Mouse (Mus musculus) telencephalon, adult 2 months (tissue): ENCODE measurements around the gene 2310034G01Rik.

ENCODE experiments used
- DNase-seq: peaks from one replicate; pipeline ENCODE4 v3.0.0-alpha.2; 2011; ENCODE audit warnings: low read depth, low spot score

Gene 2310034G01Rik

DNA sequence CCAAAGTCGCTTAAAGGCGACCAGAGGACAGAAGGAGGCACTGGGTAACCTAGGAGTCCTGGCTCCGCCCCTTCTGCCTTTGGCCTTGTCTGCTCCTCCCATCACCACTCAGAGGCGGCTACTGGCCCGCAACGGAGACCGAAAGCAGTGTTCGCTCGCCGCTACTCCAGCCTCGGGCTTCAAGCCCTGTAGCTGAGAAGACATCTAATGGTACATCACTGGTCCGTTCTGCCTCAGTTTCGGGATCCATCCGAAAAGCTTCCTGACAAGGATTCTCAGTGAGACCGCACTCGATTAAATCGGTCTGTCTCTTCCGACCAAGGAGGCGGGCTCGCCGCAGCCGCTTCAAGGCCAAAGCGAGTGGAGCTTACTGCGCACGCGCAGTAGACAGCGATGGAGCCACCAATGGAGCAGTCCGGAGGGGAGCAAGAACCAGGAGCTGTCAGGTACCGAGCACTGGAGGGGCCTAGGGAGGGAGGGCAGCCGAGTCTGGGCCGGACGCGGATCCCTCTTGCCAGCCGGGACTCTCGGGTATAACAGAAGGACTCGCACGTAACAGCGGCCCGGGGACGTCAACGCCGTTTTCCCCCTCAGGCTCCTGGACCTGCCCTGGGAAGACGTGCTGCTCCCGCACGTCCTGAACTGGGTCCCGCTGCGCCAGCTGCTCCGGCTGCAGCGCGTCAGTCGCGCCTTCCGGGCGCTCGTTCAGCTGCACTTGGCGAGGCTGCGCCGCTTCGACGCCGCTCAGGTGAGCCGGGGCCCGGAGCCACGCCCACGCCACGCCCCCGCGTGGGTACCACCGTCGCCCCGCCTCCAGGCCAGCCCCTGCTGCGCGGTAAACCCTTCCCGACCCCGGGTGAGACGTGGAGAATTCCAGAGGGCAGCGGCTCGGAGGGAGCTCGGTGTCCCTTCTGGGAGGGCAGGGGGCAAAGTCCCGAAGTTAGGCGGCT, 21.7 kb downstream of the 2310034G01Rik start, which contains the start of gene Fbxl15:
Gene Fbxl15 (plus strand): TSS at position 104 of the 950 bp plus-strand sequence.
- peak; percentile 95 for DNase-seq

DNA sequence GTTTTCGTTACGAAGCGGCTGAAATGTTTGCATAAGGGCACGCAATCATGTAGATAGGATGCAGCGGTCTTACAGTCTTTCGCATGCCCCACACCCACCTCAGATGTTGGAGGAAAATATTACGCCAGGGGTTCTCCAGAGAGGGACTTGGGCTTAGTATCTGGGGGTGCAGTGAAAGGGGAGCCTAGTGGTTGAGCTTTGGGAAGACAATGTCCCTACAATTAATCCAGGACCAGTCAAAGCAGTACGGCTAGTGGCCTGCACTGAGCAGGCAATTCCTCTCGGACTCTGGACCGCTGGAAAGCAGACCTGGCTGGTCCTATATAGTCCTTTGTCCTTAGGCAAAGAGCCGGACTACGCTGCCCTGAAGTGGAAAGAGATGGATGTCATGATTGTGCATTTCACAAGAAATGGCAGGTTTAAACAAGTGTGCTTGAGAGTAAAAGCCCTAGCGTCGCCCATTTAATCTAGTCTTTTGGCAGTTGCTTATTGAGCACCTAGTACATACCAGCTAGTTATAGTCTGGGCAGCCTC, 22.5 kb downstream of the 2310034G01Rik start:
- DNase-seq, result no peak

DNA sequence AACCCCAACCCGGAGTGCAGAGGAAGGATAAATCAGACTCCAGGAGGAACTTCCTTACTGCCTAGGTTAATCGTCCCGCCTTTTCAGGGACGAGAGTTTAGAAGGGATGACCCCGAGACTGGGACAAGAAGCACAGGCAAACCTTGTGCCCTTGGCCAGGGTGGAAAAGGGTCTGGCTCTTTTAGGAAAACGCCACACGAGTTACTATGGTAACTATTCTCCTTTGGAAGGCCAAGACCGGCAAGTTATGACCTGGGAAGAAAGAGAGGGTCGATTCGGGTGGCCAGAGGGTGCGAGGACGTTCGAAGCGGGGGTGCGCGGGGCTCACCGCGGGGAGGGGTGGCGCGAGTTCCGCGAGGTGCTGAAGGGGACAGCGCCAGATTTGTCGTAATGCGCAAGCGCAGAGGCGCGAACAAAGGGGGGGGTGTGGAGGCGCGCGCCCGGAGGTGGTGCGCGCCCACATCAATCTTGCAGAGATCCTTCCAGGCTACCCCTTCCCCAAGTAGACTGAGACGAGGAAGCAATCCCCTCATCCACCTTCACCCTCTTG, 23.3 kb downstream of the 2310034G01Rik start, which contains the start of gene Psd:
Gene Psd (minus strand): TSS at position 401 of the 550 bp plus-strand sequence.
- DNase-seq, result no peak

DNA sequence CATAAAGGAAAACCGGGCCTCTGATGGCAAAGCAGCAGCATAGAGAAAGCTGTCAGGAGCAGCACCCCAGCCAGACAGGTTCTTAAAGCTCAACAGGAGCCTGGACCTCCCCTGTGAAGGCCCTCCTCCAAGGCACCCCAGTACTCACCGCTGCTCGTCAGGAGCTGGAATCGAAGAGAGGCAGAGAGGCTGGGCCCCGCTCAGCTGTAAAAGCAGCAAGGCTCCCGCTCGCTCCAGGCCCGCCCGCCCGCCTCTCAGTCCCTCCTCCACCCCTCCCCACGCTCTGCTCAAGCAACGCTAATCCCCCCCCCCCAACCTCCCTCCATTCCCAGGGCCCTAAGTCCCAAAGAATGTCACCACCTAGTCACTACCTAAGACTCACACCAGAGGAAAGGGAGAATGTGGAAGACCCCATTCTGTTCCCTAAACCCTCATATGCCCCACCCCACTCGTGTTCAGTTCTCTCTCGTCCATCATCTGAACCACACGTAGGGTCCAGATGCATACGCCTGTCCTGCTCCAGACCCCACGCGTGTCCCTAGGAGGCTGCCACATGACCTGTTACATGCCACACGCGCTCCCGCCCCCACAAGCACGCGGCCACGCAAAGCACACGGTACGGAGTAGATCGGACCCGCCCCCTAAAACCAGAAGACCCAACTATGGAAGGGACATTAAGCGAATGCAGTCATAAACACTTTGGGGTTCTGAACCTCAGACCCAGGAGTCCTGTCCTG, 23.9 kb downstream of the 2310034G01Rik start:
- no peak for DNase-seq

DNA sequence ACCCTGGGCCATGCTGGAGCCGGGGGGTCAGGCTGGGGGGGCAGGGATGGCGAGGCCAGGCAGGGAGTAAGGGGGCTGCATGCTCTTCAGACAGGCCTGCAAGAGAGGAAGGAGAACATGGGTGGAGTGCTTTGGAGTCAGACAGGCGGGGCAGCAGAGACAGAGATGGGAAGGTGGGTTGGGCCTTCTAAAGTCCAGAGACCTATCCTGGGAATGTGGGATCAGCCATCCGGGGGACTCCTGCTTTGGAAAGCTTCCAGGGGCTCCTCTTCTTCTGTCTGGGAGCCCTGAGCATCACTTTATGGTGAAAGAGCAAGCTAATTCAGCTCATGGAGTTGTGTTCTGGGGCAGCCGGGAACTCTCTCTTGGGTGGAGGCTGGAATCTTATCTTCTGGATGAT, 25.2 kb downstream of the 2310034G01Rik start:
- no peak for DNase-seq

DNA sequence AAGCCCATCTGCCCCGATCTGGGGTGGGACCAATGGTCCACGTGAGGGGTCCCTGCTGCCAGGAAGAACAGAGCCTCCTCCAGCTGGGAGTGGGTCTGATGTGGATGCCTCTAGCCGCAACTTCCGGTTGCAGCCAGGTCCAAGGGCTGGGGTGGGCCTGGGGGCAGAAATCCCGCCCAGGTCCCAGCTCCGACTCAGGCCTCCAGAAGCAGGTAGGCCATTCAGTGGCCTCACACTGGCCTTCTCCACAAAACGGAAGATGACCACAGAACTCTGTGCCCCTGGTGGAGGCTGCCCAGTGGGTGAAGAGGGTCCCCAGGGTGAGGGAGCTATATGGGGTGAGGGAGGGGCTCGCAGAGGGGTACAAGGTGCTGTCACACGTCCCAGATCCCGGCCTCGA, 25.7 kb downstream of the 2310034G01Rik start:
- DNase-seq, result no peak

DNA sequence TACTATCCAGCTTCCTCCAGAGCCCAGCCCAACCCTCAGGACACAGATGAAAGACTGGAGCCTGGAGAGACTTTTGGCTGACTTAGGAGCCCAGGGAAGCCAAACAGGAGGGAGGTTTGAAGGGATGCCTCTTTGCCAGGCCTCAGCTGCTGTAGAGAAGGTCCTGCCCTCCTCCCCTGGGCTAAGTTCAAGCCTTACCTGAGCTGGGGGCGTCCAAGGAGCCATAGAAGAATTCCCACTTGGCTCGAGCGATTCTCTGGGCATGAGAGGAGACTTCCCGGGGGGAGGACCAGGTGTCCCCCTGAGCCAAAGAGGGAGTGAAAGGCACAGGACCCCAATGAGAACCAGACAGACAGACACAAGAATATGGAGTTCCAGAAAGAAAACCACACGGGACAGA, 26.4 kb downstream of the 2310034G01Rik start:
- no peak for DNase-seq

DNA sequence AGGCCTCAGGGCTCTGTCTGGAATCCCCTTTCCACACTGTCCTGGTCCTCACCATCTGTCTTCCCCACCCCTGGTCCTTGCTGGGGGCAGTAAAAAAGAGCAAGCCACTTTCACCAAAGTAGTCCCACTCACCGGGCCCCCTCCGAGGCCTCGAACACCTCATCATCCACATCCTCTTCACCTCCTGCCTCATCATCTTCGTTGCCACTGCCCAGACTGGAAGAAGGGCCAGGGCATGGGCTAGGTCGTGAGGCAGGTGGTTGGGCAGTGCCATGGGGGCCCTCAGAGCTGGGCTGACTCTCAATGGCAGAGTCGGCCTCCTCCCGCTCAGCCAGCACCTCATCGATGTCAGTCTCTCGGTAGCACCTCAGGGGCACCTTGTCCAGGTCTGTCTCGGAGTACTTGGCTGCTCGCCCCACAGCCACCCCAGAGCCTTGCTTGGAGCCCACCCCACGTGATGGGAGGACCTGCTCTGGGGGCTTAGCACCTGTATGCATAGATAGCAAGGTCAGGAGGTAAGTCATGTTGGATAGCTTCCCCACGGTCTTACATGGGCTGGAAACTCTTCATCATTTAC, 27.0 kb downstream of the 2310034G01Rik start:
- DNase-seq, result no peak

DNA sequence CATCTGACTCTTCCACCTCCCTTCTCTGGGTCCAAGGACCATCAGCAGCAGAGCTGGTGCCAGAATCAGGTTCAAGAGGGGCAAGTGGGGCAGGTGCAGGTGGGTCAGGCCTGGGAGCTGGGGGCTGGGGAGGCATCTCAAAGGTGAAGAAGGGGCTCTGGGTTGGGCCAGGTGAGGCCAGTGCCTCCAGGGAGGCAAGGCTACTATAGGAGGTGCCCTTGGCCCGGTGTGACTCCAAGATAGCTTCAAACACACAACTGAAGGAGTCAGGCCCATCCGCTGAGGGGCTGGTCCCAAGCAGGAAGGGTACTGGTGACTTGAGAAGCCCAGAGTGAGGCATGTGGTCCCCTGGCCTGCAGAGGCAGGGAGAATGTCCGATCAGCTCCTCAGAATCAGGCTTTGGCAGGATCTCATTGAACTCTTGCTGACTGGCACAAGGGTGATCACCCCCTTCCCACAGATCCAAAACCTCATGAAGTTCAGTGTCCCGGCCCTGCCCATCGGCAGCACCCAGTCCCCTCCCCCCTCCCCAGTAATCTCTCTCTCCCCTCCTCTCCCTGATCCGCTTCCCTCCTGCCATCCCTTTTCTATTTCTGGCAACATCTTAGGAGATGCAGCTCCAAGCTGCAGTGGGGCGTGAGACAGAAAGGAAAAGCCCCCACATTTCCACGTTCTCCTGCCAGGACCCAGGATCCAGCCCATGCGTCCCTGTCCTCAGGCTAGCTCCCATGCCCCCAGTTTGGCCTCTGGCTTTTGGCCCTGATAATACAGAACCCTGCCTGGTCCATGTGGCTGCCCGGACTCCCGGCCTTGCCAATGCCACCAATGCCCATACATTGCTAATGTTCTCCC, 27.7 kb downstream of the 2310034G01Rik start:
- no peak for DNase-seq

DNA sequence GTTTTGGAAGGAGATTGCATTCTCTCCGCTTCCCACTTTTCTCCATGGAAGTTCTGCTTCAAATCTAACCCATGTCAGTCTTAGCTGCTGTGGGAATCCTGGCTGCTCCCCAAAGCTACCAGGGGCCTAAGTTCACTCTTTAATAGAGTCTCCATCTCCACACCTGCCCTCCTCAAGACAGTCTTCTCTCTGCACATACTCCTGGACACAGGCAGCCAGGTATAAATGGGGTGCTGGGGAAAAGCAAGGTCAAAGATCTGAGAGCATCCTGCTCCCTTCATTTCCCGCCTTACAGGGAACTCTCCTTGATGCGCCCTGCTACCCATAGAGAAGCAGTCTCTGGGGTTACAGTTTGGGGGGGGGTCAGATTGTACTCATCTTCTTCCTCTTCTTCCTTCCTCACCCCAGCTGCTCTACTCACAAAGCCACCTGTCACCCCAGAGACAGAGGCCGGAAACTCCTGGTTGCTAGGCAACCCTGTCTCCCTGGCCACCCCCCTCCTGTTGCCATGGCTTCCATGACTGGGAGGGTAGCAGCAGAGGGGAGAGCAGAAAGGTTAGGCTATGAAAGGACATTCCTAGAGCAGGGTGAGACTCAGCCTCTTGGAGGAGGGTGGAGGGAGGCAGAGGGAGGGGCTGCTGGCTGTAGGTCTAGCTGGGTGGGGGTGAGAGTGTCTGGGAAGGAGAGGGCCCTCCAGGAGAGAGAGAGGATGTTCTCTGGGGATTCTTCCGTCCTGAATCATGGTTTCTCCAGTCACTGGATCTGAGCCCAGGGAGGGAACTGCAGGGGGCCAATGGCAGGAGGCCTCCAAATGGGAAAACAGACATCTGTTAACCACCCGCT, 28.8 kb downstream of the 2310034G01Rik start:
- DNase-seq, result no peak

DNA sequence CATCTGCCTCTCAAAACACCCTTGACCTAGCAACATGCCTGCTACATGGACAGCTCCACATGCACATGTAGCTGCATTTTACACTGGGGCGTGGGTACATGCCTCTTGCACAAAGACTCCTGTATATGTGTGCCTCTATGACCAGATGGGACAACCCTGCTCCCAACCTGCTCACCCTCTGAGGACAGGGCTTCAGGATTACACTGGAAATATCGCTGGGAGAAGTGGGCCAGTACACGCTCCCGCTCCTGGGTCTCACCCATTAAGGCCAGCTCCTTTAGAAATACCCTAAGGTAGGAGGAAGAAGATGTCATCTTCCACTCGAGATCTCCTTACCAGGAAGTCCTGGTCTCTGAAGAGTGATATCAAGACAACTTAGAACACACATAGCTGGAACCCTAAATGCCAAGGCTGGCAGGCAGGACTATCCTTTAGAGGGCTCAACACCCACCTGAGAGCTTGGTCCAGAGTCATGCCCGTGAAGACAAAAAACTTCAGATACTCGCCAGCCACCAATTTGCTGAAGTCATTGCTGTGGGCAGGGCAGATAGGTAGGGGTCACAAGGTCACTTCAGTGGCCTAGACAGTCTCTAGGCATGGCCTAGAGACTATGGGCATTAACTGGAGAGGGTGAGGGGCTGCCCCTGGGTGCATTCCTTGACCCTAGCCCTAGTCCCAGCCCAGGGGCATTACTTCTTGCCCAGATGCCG, 29.9 kb downstream of the 2310034G01Rik start:
- no peak for DNase-seq

DNA sequence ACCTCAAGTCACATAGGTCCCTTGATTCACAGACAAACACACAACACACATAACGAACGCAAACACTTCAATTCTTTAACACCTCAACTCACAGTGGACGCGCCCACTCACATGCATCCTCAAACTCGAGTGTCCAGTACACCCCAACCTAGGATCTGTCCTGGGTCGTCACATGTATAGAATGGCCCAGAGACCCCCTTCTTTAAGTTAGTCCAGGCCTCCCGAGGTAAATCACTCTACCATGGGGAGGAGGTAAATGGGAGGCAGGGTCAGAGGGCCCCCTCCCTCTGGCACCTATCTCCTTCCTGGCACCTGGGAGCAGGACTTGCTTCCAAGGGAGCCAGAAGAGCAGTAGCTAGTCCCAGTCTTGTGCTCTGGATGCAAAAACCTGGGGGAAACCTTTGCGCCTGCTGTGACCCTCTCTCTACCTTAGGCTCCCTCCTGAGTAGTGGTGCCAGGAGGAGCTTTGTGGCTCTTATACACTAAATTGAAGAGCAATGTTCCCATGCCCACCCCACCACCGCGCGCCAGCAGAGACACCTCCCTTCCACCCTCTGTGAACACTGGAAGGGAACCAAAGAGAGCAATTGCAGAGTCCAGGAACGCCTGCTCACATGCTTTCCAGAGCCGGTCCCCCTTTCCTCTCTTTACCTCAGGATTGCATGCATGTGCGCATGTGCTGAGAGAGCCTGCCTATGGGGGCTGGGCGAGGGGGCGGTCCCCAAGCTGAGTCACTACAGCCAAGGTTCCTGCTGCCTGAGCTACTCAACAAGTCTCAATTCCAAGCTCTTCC, 31.3 kb downstream of the 2310034G01Rik start:
- DNase-seq, result peak; percentile 93

DNA sequence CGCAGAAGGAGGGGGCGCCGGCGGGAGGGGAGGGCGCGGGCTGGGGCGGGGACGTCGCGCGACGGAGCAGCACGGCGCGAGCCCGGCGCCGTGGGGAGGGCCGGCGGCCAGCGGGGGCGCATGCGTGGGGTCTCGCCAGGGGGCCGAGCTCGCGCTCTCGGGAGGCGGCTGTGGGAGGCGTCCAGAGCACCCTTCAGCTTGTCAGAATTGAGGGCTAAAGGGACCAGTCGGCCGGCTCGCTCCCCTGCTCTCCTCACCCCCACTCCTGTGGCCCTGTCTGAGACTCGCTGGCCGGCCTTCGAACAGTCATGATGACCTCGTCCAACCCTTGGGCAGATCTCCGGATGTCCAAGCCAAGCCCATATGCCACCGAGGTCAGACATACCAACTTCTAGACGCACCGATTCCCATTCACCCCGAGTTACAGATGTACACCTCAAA, 32.1 kb downstream of the 2310034G01Rik start:
- DNase-seq, result no peak

DNA sequence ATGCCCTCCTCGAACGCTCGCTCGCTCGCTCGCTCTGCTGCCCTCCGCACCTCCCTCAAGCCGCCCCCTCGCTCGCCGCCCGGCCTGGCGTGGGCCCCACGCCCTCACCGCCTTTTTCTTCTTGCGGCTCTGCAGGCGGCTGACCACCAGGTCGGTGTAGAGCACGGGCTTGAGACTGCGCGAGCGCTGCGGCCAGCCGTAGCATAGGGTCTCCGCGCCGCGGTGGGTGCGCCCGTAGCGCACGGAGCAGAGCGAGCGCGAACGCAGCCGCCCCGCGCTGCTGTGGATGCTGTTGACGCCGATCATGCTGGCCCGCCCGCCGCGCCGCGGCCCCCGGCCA, 32.6 kb downstream of the 2310034G01Rik start:
- no peak for DNase-seq

DNA sequence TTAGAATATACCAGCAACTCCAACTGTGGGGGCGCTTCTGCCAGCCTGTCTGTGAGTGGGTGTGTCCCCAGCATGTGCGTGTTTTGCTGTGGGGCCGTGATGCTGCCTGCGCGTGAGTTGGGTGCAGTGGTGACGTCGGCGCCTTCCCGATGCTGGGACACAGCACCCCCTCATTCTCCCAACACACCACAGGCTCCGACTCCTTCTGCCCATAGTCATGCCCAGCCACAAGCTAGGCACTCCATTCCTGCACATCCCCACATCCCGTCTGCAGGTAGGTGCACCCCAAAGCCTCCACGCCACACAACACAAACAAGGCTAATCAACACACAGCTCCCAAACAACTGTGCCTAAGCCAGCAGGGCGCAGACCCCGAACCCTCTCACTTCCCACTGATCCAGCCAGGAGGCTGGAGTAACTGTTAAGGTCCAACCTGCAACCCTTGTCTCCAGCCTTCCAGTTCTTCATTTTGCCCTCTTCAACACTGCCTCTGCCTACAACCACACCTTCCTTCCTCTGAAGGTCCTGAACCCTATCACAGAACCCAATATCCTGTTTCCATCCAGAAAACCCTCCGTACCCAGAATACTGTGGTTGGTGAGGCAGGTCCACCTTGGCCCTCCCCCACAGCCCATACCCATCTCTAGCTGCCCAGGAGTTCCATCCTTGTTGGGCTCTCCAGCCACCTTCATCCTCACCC, 33.1 kb downstream of the 2310034G01Rik start:
- DNase-seq, result no peak

DNA sequence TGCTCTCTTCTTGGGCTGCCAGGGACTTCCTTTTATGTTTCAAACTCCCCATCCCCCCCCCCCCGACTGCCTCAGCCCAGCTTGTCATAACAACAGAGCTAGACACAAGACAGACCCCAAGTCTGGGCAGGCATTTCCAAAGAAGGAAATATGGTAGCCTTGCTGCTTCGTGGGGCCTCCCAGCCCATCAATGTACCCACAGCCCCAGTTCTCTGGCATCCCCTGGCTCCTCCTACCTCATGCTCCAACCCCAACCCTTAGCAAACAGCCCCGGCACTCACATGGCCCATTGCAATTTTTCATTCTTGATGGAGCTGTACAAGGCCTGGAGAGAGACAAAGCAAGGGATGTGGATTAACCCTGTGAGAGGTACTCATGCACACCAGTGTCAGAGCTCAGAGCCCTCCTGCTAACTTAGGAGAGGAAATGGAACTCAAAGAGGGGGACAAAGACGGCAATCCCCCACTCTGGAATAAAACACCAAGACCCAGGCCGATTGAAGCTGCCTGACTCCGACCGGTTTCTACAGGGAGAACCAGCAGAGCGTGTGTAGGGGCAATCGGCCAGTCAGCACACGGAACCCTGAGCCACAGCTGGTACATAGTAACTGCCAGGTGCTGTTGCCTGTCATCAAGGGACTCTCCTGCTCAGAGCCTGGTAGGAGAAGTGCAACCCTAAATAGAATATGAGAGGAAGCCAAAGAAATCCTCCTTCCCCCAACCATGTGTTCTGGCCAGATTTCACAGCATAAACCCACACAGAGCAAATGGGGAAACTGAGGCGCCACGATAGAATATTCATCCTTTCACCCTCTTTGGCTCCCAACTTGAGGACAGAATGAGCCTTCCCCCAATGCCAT, 34.1 kb downstream of the 2310034G01Rik start:
- no peak for DNase-seq
